Mouse (Mus musculus) liver, embryonic 14.5 days (tissue): ENCODE data around the gene Klk15. TPM values are rescaled to one million over a fixed set of nuclear protein-coding genes. Genes with fewer than 3 reads are reported as not detected.
A peak's percentile ranks its signal among the peaks of the same experiment; 100 is the strongest.

Experiments
- ATAC-seq: fragments of 200-750 bp; cut with Nextera tagmentation; 2 replicates; pipeline ENCODE4 v1.8.0; 2017; ENCODE audit warnings: moderate number of reproducible peaks, mild to moderate bottlenecking, moderate library complexity; ENCODE audit not compliant: insufficient read depth
- DNase-seq, 3 experiments: peaks; one replicate each; pipeline ENCODE4 v3.0.0-alpha.2; 2012 to 2013; ENCODE audit warnings: low read depth in 3 of 3, low spot score in 3 of 3
- H3K27ac ChIP-seq: fragments of 300-500 bp; sonication (generic); 2 replicates; pipeline ENCODE4 v1.5.1; 2014; ENCODE audit warnings: moderate library complexity, mild to moderate bottlenecking, control low read depth, inconsistent platforms
- H3K27me3 ChIP-seq: fragments of 300-500 bp; sonication (generic); 2 replicates; pipeline ENCODE4 v1.6.1; 2014; ENCODE audit warnings: mild to moderate bottlenecking, low read length, moderate library complexity; ENCODE audit not compliant: control insufficient read depth, insufficient read depth
- H3K36me3 ChIP-seq: fragments of 300-500 bp; sonication (generic); replicated peaks from 2 replicates; pipeline ENCODE4 v1.6.1; 2014; ENCODE audit warnings: low read depth; ENCODE audit not compliant: control insufficient read depth, insufficient read depth
- H3K4me1 ChIP-seq, 2 experiments: fragments of 200-500 bp in 1 of 2; fragments of 300-500 bp in 1 of 2; sonication (generic) in 1 of 2; replicated peaks; 2 replicates each; pipeline ENCODE4 v1.6.1; 2012 to 2014; ENCODE audit warnings: antibody characterized with exemption in 1 of 2, inconsistent platforms in 1 of 2, low read length in 1 of 2; ENCODE audit not compliant: control insufficient read depth in 2 of 2, insufficient read depth in 2 of 2
- H3K4me2 ChIP-seq: fragments of 300-500 bp; sonication (generic); 2 replicates; pipeline ENCODE4 v1.6.1; 2014; ENCODE audit warnings: low read depth, mild to moderate bottlenecking, control low read depth, moderate library complexity
- H3K4me3 ChIP-seq, 2 experiments: fragments of 200-500 bp in 1 of 2; fragments of 300-500 bp in 1 of 2; sonication (generic) in 1 of 2; 2 replicates each; pipeline ENCODE4 v1.5.1; 2012 to 2014; ENCODE audit warnings: low read depth in 2 of 2, low read length in 2 of 2, mild to moderate bottlenecking in 2 of 2, control low read depth in 1 of 2, inconsistent platforms in 1 of 2, moderate library complexity in 1 of 2; ENCODE audit not compliant: insufficient read depth in 1 of 2
- H3K9ac ChIP-seq: fragments of 300-500 bp; sonication (generic); replicated peaks from 2 replicates; pipeline ENCODE4 v1.6.1; 2014; ENCODE audit warnings: mild to moderate bottlenecking, control low read depth, moderate library complexity
- H3K9me3 ChIP-seq: fragments of 300-500 bp; sonication (generic); 2 replicates; pipeline ENCODE4 v1.6.1; 2016; ENCODE audit warnings: low read length, mixed read lengths; ENCODE audit not compliant: control insufficient read depth
- CTCF ChIP-seq: IDR thresholded peaks from 2 replicates; pipeline ENCODE4 v1.5.1; 2016; ENCODE audit warnings: antibody characterized with exemption, low read depth, control low read depth
- EP300 ChIP-seq: IDR thresholded peaks from 2 replicates; pipeline ENCODE4 v1.6.1; 2016; ENCODE audit warnings: antibody characterized with exemption, low read depth
- WGBS: fragments of 180-500 bp; shearing (Covaris S2); extraction: QIAGEN DNeasy Blood & Tissue Kit; methylation state at CpG from one replicate; pipeline ENCODE4 v1.1.7; 2014; ENCODE audit not compliant: insufficient replicate concordance; 5-methylcytosine and 5-hydroxymethylcytosine counted together
- polyA plus RNA-seq, 2 experiments: library from polyadenylated mRNA; depleted of rRNA in 1 of 2; stranded (reverse) in 1 of 2; unstranded in 1 of 2; fragments of >200 nt; fragmentation: Nextera tagmentation in 1 of 2; extraction: Ambion mirVana in 1 of 2; gene quantifications; 2 replicates each; pipeline versions ENCODE4 v1.2.1 to v1.2.3; 2012 to 2014

Klk15 gene
- not detected in 2 replicates for polyA plus RNA-seq (2012; rRNA removed)
- polyA plus RNA-seq (2014; fragmentation: Nextera tagmentation; extraction: Ambion mirVana) = not detected in 2 replicates

DNA sequence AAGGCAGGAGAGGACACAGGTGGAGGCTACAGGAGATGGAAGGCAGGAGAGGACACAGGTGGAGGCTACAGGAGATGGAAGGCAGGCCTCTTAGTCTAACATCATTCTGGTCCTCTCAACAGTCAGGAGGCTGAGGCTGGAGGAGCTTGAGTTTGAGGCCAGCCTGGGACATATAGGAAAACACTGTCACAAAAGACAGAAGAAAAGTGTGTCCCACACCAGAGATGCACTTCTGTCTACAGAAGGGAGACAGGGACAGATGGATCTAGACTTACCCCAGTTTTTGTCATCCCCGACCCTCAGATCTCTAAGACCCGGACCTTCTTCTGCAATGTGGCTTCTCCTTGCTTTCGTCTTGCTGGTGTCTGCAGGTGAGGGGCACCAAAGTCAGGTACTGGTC is at the start of gene Klk15:
Gene Klk15, plus strand, starts transcription at position 301 of the 400 bp plus-strand sequence.
- DNase-seq (no peak), ATAC-seq (no peak)
- H3K27me3 ChIP-seq = no peaks in the 10 kb centered on the region
- H3K4me2 ChIP-seq = no peak within 1 kb of the TSS
- TF ChIP-seq EP300 (no peak), CTCF (no peak)
- no peaks in the 10 kb centered on the region for H3K9me3 ChIP-seq
- 54% methylated on average over 3 of the region's 3 CpGs for WGBS
- H3K9ac ChIP-seq = no peak within 1 kb of the TSS
- H3K36me3 ChIP-seq = no peaks in the 10 kb centered on the region
- no peaks in the 10 kb centered on the region for H3K4me1 ChIP-seq
- no peak within 1 kb of the TSS for H3K4me3 ChIP-seq
- no peak within 1 kb of the TSS for H3K27ac ChIP-seq

DNA sequence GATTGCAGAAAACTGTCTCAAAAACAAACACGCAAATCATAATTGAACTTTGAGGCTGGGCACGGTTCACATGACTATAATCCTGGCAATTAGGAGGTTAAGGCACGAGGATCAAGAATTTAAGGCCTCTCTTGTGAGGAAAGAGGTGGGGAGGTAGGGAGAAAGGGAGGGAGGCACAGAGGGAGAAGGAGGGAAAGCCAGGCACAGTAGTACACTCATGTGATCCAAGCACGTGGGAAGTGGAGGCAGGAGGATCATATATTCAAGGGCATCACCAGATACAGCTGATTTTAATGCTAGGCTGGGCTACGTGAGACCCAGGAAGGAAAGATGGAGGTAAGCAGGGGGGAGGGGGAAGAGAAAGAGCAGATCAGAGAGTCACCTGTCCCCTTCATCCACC is 42.2 kb upstream of the Klk15 start:
- no peaks in the 10 kb centered on the region for H3K27me3 ChIP-seq
- no peaks in the 10 kb centered on the region for H3K4me1 ChIP-seq
- no peaks in the 10 kb centered on the region for H3K36me3 ChIP-seq
- H3K9ac ChIP-seq = no peak overlapping the region
- WGBS = 43% methylated on average over 5 of the region's 5 CpGs
- H3K27ac ChIP-seq = no peak overlapping the region
- TF ChIP-seq CTCF = no peak
- no peak for TF ChIP-seq EP300
- DNase-seq (no peak), ATAC-seq (no peak)
- H3K4me2 ChIP-seq = no peak overlapping the region
- no peaks in the 10 kb centered on the region for H3K9me3 ChIP-seq
- H3K4me3 ChIP-seq = no peak overlapping the region

DNA sequence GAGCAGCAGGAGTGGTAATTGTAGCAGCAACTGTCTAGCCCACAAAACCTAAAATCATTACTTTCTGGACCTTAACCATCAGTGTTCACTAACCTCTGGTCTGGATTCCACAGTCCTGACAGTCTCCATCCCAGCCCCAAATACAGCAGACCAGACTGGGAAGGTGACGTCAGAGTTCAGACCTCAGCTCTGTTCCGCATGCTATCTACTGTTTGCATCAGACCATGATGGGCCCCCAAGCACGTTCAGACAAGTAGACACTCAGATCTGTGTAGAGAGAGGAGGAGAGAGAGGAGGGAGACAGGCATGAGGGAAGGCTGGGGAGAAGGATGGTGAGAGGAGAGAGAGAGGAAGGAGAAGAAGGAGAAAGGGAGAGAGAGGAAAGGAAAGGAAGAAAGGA is 41.8 kb upstream of the Klk15 start:
- no peak for DNase-seq
- no peak overlapping the region for H3K27ac ChIP-seq
- no peaks in the 10 kb centered on the region for H3K4me1 ChIP-seq
- H3K4me2 ChIP-seq = no peak overlapping the region
- no peak for TF ChIP-seq CTCF
- no peak for TF ChIP-seq EP300
- no peaks in the 10 kb centered on the region for H3K9me3 ChIP-seq
- no peaks in the 10 kb centered on the region for H3K36me3 ChIP-seq
- 31% methylated on average over 3 of the region's 3 CpGs for WGBS
- no peak for ATAC-seq
- H3K27me3 ChIP-seq = no peaks in the 10 kb centered on the region
- no peak overlapping the region for H3K4me3 ChIP-seq
- H3K9ac ChIP-seq = no peak overlapping the region

DNA sequence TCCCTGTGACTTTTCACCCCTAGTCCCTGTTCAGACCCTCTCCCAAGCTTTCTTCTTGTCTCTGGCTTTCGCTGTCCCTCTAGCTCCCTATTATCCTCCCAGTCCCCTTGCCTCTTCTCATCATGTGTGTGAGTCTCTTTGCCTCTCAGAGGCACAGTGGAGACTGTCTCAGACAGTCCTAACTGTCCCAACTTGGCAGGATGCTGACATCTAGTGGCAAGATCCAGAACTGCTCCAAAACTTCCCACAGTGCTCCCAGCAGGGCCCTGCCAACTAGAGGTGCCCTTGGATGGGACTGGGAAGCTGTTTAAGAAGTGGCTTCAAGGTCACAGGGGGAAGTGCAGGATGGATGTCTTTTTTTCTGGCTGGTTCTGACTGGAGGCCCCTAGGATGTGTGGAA is 38.7 kb upstream of the Klk15 start:
- no peaks in the 10 kb centered on the region for H3K9me3 ChIP-seq
- H3K4me3 ChIP-seq = no peak overlapping the region
- 0% methylated on average over 1 of the region's 1 CpGs for WGBS
- no peaks in the 10 kb centered on the region for H3K36me3 ChIP-seq
- H3K27ac ChIP-seq = no peak overlapping the region
- ATAC-seq (no peak), DNase-seq (peak; percentile 22 to 28 (median 24))
- H3K4me1 ChIP-seq = no peaks in the 10 kb centered on the region
- H3K9ac ChIP-seq = no peak overlapping the region
- H3K27me3 ChIP-seq = no peaks in the 10 kb centered on the region
- TF ChIP-seq CTCF = peak; percentile 86
- TF ChIP-seq EP300 = no peak
- no peak overlapping the region for H3K4me2 ChIP-seq

DNA sequence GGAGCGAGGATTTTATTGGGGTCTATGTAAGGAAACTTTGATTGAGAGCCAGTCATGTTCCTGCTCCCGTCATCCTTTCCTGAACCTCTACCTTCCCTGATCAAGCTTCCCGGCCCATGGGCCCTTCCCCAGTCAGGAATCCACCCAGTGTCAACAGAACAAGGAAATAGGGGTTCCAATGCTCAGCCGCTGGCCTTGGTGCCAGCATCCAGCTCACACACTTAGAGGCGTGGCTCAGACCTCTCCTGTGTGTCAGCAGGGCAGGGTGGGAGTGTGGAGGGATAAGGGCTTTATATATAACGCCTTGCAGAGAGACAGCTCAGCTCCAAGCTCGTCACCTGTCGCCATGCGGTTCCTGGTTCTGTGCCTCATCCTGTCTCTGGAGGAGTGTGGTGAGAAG is 18.7 kb upstream of the Klk15 start:
- Histone ChIP-seq H3K4me3 (no peak overlapping the region), H3K9me3 (no peaks in the 10 kb centered on the region), H3K4me2 (no peak overlapping the region), H3K27me3 (no peaks in the 10 kb centered on the region), H3K4me1 (no peaks in the 10 kb centered on the region), H3K36me3 (no peaks in the 10 kb centered on the region), H3K27ac (no peak overlapping the region), H3K9ac (no peak overlapping the region)
- ATAC-seq (no peak), DNase-seq (no peak)
- 42% methylated on average over 9 of the region's 9 CpGs for WGBS
- no peak for TF ChIP-seq CTCF
- no peak for TF ChIP-seq EP300

DNA sequence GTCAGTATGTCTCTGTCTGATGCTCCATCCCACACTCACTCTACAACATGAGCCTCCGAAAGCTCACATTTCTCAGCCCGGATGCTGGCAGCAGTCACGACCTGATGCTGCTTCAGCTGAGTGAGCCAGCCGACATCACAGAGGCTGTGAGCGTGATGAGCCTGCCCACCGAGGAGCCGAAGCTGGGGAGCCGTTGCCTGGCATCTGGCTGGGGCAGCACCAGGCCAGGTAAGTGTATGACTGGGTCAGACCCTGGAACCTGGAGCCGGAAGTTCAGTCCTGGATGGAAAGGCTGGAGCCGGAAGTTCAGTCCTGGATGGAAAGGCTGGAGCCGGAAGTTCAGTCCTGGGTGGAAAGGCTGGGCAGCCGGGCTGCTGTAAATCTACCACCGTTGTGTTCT is 15.1 kb upstream of the Klk15 start:
- ATAC-seq (no peak), DNase-seq (no peak)
- Histone ChIP-seq H3K4me3 (no peak overlapping the region), H3K27me3 (no peaks in the 10 kb centered on the region), H3K4me1 (no peaks in the 10 kb centered on the region), H3K36me3 (no peaks in the 10 kb centered on the region), H3K9ac (no peak overlapping the region), H3K9me3 (no peaks in the 10 kb centered on the region), H3K27ac (no peak overlapping the region), H3K4me2 (no peak overlapping the region)
- TF ChIP-seq CTCF (no peak), EP300 (no peak)
- WGBS = 70% methylated on average over 13 of the region's 13 CpGs
